Mouse (Mus musculus) midbrain, postnatal 0 days (tissue): Measurements from ENCODE around the gene Pigb. TPM values are rescaled to one million over a fixed set of nuclear protein-coding genes. Genes with fewer than 3 reads are reported as not detected.

Source experiments
- ATAC-seq: fragments of 200-750 bp; cut with Nextera tagmentation; 2 replicates; pipeline ENCODE4 v1.8.0; 2017; ENCODE audit warnings: moderate number of reproducible peaks, mild to moderate bottlenecking, moderate TSS enrichment, moderate library complexity; ENCODE audit not compliant: low FRiP score
- DNase-seq: peaks from one replicate; pipeline ENCODE4 v3.0.0-alpha.2; 2015; ENCODE audit warnings: low spot score
- H3K27ac ChIP-seq: fragments of 300-500 bp; sonication (generic); 2 replicates; pipeline ENCODE4 v1.5.1; 2014; ENCODE audit warnings: low read depth, mild to moderate bottlenecking, low read length, mixed read lengths
- H3K27me3 ChIP-seq: fragments of 300-500 bp; sonication (generic); 2 replicates; pipeline ENCODE4 v1.6.1; 2014; ENCODE audit warnings: low read length, control low read depth, mixed read lengths; ENCODE audit not compliant: insufficient read depth
- H3K36me3 ChIP-seq: fragments of 300-500 bp; sonication (generic); 2 replicates; pipeline ENCODE4 v1.6.1; 2014; ENCODE audit warnings: low read length, control low read depth, mixed read lengths; ENCODE audit not compliant: insufficient read depth
- H3K4me1 ChIP-seq: fragments of 300-500 bp; sonication (generic); 2 replicates; pipeline ENCODE4 v1.6.1; 2014; ENCODE audit warnings: mild to moderate bottlenecking, control low read depth, antibody characterized with exemption, low read length, mixed read lengths; ENCODE audit not compliant: insufficient read depth
- H3K4me2 ChIP-seq: fragments of 300-500 bp; sonication (generic); 2 replicates; pipeline ENCODE4 v1.6.1; 2014; ENCODE audit warnings: low read depth, mild to moderate bottlenecking, low read length, mixed read lengths; ENCODE audit not compliant: poor library complexity, severe bottlenecking
- H3K4me3 ChIP-seq: fragments of 300-500 bp; sonication (generic); 2 replicates; pipeline ENCODE4 v1.5.1; 2014; ENCODE audit warnings: low read depth, mild to moderate bottlenecking, low read length, moderate library complexity
- H3K9ac ChIP-seq: fragments of 300-500 bp; sonication (generic); replicated peaks from 2 replicates; pipeline ENCODE4 v1.6.1; 2014; ENCODE audit warnings: mild to moderate bottlenecking, low read length, moderate library complexity, mixed read lengths; ENCODE audit not compliant: poor library complexity, severe bottlenecking
- H3K9me3 ChIP-seq: fragments of 300-500 bp; sonication (generic); 2 replicates; pipeline ENCODE4 v1.6.1; 2016; ENCODE audit warnings: low read length, control low read depth
- CTCF ChIP-seq: IDR thresholded peaks from 2 replicates; pipeline ENCODE4 v1.5.1; 2016; ENCODE audit warnings: antibody characterized with exemption, mild to moderate bottlenecking
- WGBS: fragments of 180-500 bp; shearing (Covaris S2); extraction: QIAGEN DNeasy Blood & Tissue Kit; methylation state at CpG from one replicate; pipeline ENCODE4 v1.1.7; 2014; 5-methylcytosine and 5-hydroxymethylcytosine counted together
- polyA plus RNA-seq: library from polyadenylated mRNA; unstranded; fragments of >200 nt; fragmentation: Nextera tagmentation; extraction: Ambion mirVana; gene quantifications from 2 replicates; pipeline ENCODE4 v1.2.1, GENCODE M21; 2015
- total RNA-seq: library from RNA; depleted of rRNA; stranded (reverse); fragments of >200 nt; gene quantifications from 2 replicates; pipeline ENCODE4 v1.2.3, GENCODE M21; 2014

The Pigb gene
- total and polyA plus RNA-seq, 2 experiments from 2014 or later, result 8.4 to 13.0 TPM

- H3K4me3 ChIP-seq, result peak within 1 kb of the TSS; percentile 53
- 2% methylated on average over 41 of the region's 41 CpGs for WGBS
- TF ChIP-seq CTCF, result peak; percentile 91
- no peaks in the 10 kb centered on the region; the same call in 1 of the 2 replicates for H3K4me1 ChIP-seq
- ATAC-seq (peak; percentile 56), DNase-seq (peak; percentile 90)
- H3K9me3 ChIP-seq, result no peaks in the 10 kb centered on the region
- no peaks in the 10 kb centered on the region for H3K36me3 ChIP-seq
- peak within 1 kb of the TSS; percentile 55 for H3K27ac ChIP-seq
- H3K4me2 ChIP-seq, result peak within 1 kb of the TSS; percentile 86
- peak within 1 kb of the TSS; percentile 76 for H3K9ac ChIP-seq
- H3K27me3 ChIP-seq, result no peaks in the 10 kb centered on the region
Measured at GRCm38 (mm10) chr9:73044146-73045079, 4.2 kb upstream of the Pigb start, which contains the start of gene Rab27a. Rab27a (plus strand) TSS chr9:73044854.

GRCm38 (mm10) chr9:73039222-73039945 is 794 bp downstream of the Pigb start:
- Histone ChIP-seq H3K4me3 (peak overlapping the region; percentile 71), H3K9ac (peak overlapping the region; percentile 84), H3K9me3 (no peaks in the 10 kb centered on the region), H3K36me3 (peaks cover 4% of the 10 kb centered on the region; the same call in 1 of the 2 replicates), H3K4me2 (peak overlapping the region; percentile 67), H3K4me1 (no peaks in the 10 kb centered on the region), H3K27ac (peak overlapping the region; percentile 87), H3K27me3 (no peaks in the 10 kb centered on the region)
- under 1% methylated on average over 49 of the region's 49 CpGs for WGBS
- DNase-seq, result peak; percentile 93
- TF ChIP-seq CTCF, result no peak
- peak; percentile 90 for ATAC-seq

GRCm38 (mm10) chr9:73033406-73033805 is 6.8 kb downstream of the Pigb start:
- H3K4me2 ChIP-seq, result no peak overlapping the region
- no peak overlapping the region for H3K27ac ChIP-seq
- no peak for DNase-seq
- 96% methylated on average over 1 of the region's 1 CpGs for WGBS
- no peak for ATAC-seq
- H3K4me1 ChIP-seq, result no peaks in the 10 kb centered on the region
- H3K9me3 ChIP-seq, result no peaks in the 10 kb centered on the region
- peaks cover 31% of the 10 kb centered on the region for H3K36me3 ChIP-seq
- no peak overlapping the region for H3K9ac ChIP-seq
- TF ChIP-seq CTCF, result peak; percentile 28; the same call in 1 of the 2 replicates
- H3K27me3 ChIP-seq, result no peaks in the 10 kb centered on the region
- no peak overlapping the region for H3K4me3 ChIP-seq

GRCm38 (mm10) chr9:73031421-73031820 is 8.8 kb downstream of the Pigb start:
- H3K27ac ChIP-seq, result no peak overlapping the region
- no peak for TF ChIP-seq CTCF
- ATAC-seq (no peak), DNase-seq (no peak)
- no peaks in the 10 kb centered on the region for H3K27me3 ChIP-seq
- peaks cover 31% of the 10 kb centered on the region for H3K36me3 ChIP-seq
- H3K4me3 ChIP-seq, result no peak overlapping the region
- no peak overlapping the region for H3K4me2 ChIP-seq
- H3K9me3 ChIP-seq, result no peaks in the 10 kb centered on the region
- H3K9ac ChIP-seq, result no peak overlapping the region
- H3K4me1 ChIP-seq, result no peaks in the 10 kb centered on the region
- WGBS, result 78% methylated on average over 4 of the region's 4 CpGs

GRCm38 (mm10) chr9:73030443-73030842 is 9.7 kb downstream of the Pigb start:
- WGBS, result 90% methylated on average over 1 of the region's 1 CpGs
- no peak for ATAC-seq

More at GRCm38 (mm10) chr9:73030443-73030842, 9.7 kb downstream of the Pigb start:
- H3K4me3 ChIP-seq, result no peak overlapping the region
- no peak overlapping the region for H3K4me2 ChIP-seq
- no peak for DNase-seq
- H3K27me3 ChIP-seq, result no peaks in the 10 kb centered on the region
- H3K9ac ChIP-seq, result no peak overlapping the region
- H3K27ac ChIP-seq, result no peak overlapping the region
- H3K9me3 ChIP-seq, result no peaks in the 10 kb centered on the region
- no peak for TF ChIP-seq CTCF
- H3K36me3 ChIP-seq, result peaks cover 28% of the 10 kb centered on the region
- no peaks in the 10 kb centered on the region for H3K4me1 ChIP-seq
